Mouse (Mus musculus) MN1 (cell line): ENCODE data around the gene Col15a1.

Experiments used
- DNase-seq: peaks from one replicate; pipeline ENCODE4 v3.0.0-alpha.2; 2016; ENCODE audit warnings: low spot score

Col15a1 gene

DNA sequence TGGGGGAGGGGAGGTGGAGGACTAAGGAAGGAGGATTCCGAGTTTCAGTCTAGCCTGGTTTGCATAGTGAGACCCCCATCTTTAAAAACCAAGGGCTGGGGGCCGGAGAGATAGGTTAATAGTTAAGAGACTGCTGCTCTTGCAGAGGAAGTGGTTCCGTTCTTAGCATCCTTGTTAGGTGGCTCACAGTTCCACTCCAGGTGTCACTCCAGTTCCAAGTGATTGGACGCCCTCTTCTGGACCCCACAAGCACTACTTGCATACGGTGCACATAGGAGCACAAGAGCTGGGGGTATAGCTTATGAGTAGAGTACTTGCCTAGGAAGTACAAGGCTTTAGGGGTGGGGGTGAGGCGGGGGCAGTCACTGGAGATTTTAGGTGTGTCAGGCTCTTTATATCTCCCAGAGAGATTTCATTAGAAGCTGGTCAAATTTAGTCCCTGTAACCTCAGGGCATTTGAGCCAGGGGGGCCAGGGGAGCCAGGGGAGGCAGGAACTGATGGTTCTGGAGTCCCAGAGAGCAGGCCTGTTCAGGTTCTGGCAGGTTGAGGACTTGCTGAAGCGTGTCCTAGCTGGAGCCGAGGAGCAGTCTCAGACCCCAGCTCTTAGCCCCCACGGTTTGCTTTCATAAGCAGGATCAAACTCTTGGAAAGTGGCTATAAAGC lies 143.6 kb downstream of the Col15a1 start:
- DNase-seq = peak; percentile 56

- DNase-seq = peak; percentile 42
Measured at GRCm38 (mm10) chr4:47352061-47352661, 144.2 kb downstream of the Col15a1 start.

GRCm38 (mm10) chr4:47352803-47353388 lies 144.9 kb downstream of the Col15a1 start, which contains the start of gene Tgfbr1:
Gene Tgfbr1, plus strand, starts transcription at chr4:47353222.
- DNase-seq = peak; percentile 97

- peak; percentile 72 for DNase-seq
Measured at GRCm38 (mm10) chr4:47353416-47354111, 145.6 kb downstream of the Col15a1 start.

GRCm38 (mm10) chr4:47354304-47354703 lies 146.3 kb downstream of the Col15a1 start:
- no peak for DNase-seq

DNA sequence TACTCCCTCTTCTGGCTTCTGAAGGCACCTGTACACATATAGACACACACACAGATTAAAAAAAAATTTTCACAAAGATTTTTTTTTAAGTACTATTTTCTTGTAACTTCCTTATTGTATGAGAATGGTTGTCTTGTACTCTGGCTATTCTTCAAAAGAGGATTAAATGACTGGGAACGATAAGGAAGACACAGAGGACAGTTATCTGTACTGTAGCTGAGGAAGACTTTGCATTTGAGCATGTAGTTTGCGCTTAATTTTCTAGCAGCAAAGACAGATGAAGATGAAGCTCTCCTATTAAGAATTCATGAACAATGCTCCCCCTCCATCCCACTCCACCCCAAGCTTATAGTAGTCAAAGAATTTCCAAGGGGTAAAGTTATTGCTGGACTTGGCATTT lies 154.7 kb downstream of the Col15a1 start:
- DNase-seq = no peak
